Mouse (Mus musculus): ENCODE data around the gene Fam71d. TPM values are rescaled to one million over a fixed set of nuclear protein-coding genes. Genes with fewer than 3 reads are reported as not detected.

Fam71d gene
- polyA plus RNA-seq, 1 experiment from 2014 or later, result not detected

DNA sequence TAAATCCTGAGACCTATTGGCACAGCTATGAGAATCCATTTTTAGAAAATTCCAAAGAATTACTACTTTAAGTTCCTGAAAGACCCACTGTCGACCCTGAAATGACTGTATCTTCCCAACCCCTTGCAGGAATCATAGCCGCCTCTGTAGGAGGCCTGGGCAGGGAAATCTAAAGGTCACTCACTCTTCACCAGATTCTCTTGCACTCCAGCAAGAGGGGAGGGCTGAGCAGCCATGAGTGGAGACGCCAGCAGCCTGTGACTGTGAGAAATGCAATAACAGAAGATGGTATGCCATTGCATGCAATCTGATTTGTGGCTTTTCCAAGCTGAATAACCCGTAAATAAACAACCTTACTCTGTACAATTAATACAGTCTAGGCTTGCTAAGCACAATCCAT, 36.4 kb downstream of the Fam71d start:
- no peak for ATAC-seq (ENCODE audit: insufficient number of reproducible peaks, low FRiP score, low TSS enrichment, low read depth)
- Histone ChIP-seq H3K4me3 (replicated peaks) (no peak overlapping the region), H3K36me3 (no peaks in the 10 kb centered on the region), H3K9ac (no peak overlapping the region), H3K27me3 (no peaks in the 10 kb centered on the region), H3K4me2 (replicated peaks) (no peak overlapping the region), H3K4me1 (no peaks in the 10 kb centered on the region), H3K27ac (replicated peaks) (no peak overlapping the region), H3K9me3 (replicated peaks) (no peaks in the 10 kb centered on the region)
- 56% methylated on average over 4 of the region's 4 CpGs for WGBS

DNA sequence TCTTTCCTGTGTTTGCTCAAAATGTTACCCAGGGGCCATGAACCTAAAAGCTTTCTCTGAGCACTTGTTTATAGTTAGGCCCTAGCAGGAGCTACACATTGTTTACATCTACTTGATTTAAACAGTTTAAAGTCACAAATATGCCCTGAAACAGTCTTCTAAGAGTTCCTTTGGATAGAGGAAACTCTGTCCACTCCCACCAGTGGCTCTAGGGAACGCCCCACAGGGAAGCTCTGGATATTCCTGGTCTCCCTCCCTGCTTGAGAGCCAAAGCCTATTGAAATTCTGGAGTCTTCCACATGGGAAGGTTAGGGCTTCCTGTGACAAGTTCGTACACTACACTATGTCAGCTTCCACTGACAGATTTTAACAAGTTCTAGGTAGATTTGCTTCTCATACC, 48.3 kb downstream of the Fam71d start:
- H3K4me2 ChIP-seq (replicated peaks), result no peak overlapping the region
- no peak overlapping the region for H3K4me3 ChIP-seq (replicated peaks)
- no peaks in the 10 kb centered on the region for H3K4me1 ChIP-seq
- ATAC-seq (ENCODE audit: insufficient number of reproducible peaks, low FRiP score, low TSS enrichment, low read depth), result no peak
- no peaks in the 10 kb centered on the region for H3K36me3 ChIP-seq
- H3K27me3 ChIP-seq, result no peaks in the 10 kb centered on the region
- no peak overlapping the region for H3K9ac ChIP-seq
- no peak overlapping the region for H3K27ac ChIP-seq (replicated peaks)
- 60% methylated on average over 2 of the region's 2 CpGs for WGBS
- no peaks in the 10 kb centered on the region for H3K9me3 ChIP-seq (replicated peaks)

DNA sequence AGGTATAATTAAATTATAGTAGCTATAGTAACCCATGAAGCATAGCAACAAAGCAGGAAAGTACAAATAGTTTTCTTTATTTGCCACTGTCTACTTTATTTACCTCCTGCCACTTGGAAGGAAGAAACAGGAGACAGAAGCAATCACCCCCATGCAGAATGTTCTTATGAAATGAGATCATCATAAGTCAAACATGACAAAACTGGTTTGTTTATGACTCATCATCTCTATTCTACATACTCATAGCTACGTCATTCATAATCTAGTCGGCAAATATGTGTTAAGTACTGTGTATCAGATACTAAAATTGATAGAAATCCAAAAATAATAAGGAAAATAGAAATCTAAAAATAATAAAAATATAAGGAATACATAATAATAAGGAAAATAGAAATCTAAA, 49.0 kb downstream of the Fam71d start:
- no peak overlapping the region for H3K27ac ChIP-seq (replicated peaks)
- no peaks in the 10 kb centered on the region for H3K4me1 ChIP-seq
- no peak overlapping the region for H3K4me3 ChIP-seq (replicated peaks)
- no peak overlapping the region for H3K4me2 ChIP-seq (replicated peaks)
- H3K9me3 ChIP-seq (replicated peaks), result no peaks in the 10 kb centered on the region
- H3K27me3 ChIP-seq, result no peaks in the 10 kb centered on the region
- WGBS, result 70% methylated on average over 2 of the region's 2 CpGs
- H3K36me3 ChIP-seq, result no peaks in the 10 kb centered on the region
- no peak overlapping the region for H3K9ac ChIP-seq
- no peak for ATAC-seq (ENCODE audit: insufficient number of reproducible peaks, low FRiP score, low TSS enrichment, low read depth)

DNA sequence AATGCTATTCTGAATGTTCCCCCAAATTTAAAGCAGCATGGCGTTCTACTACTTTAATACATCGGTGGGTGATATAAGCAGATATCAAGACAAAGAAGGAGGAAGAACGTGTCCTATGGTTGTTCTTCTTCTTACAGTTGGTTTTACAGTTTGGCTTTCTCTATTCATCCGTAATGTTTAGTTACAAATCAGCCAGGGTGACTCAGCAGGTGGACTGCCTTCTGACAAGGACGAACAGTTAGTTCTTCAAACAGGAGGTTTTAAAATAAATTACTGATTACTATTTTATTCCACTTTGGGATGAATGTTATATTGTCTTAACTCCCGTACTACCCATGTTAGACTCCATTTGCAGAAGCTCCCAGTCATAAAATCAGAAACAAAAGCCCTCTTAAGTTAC, 54.9 kb downstream of the Fam71d start:
- 0 out of 2 replicates have a peak, but pooled peaks cover 4% of the 10 kb centered on the region for H3K4me1 ChIP-seq
- H3K4me3 ChIP-seq (replicated peaks), result no peak overlapping the region
- no peaks in the 10 kb centered on the region for H3K9me3 ChIP-seq (replicated peaks)
- H3K4me2 ChIP-seq (replicated peaks), result no peak overlapping the region
- H3K9ac ChIP-seq, result no peak overlapping the region
- 73% methylated on average over 6 of the region's 6 CpGs for WGBS
- peaks cover 4% of the 10 kb centered on the region; the same call in 1 of the 2 replicates for H3K27me3 ChIP-seq
- no peaks in the 10 kb centered on the region for H3K36me3 ChIP-seq
- ATAC-seq (ENCODE audit: insufficient number of reproducible peaks, low FRiP score, low TSS enrichment, low read depth), result no peak
- no peak overlapping the region for H3K27ac ChIP-seq (replicated peaks)

DNA sequence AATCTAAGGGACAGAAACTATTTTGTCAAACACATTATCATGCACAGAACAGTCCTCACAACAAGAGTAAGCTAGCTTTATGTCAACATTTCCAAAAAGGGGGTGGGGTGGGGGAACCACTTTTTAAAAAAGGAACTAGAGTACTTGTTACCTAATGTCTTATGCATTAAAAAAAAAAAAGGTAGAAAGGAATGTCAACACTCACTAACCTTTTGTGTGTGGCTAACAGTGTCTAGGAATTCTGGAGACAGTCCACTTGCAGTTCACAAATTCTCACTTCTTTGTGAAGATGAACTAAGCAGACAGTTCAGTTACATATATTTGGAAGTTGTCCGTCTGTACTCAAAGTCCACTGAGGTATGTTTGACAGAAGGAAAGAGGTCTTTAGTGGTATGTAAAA, 56.1 kb downstream of the Fam71d start:
- no peaks in the 10 kb centered on the region for H3K36me3 ChIP-seq
- 0 out of 2 replicates have a peak, but pooled peaks cover 4% of the 10 kb centered on the region for H3K4me1 ChIP-seq
- no peak for ATAC-seq (ENCODE audit: insufficient number of reproducible peaks, low FRiP score, low TSS enrichment, low read depth)
- no peak overlapping the region for H3K4me3 ChIP-seq (replicated peaks)
- 31% methylated on average over 1 of the region's 1 CpGs for WGBS
- no peak overlapping the region for H3K9ac ChIP-seq
- peak overlapping the region; percentile 91; the same call in 1 of the 2 replicates for H3K4me2 ChIP-seq (replicated peaks)
- H3K27ac ChIP-seq (replicated peaks), result no peak overlapping the region
- H3K27me3 ChIP-seq, result peaks cover 4% of the 10 kb centered on the region; the same call in 1 of the 2 replicates
- no peaks in the 10 kb centered on the region for H3K9me3 ChIP-seq (replicated peaks)

DNA sequence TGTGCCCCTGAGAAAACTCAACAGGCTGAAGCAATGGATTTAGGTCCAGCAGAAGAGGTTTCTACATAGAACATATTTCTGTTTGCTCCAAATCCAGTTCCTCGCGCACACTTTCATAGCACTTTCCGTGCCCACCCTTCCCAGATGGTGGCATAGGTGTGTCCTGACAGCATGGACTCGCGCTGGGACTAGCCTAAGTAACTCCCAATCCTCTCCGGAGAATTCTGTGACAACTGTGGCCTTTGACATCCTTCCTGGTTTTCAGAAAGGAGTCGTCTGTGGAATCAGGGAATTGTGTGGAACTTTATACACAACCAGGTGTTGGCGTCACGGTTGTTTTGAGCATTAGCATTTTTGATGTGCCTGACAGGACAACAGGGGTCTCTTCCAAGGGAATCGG, 56.8 kb downstream of the Fam71d start:
- peak overlapping the region; percentile 57 for H3K9ac ChIP-seq
- H3K4me3 ChIP-seq (replicated peaks), result peak overlapping the region; percentile 76
- H3K27me3 ChIP-seq, result peaks cover 4% of the 10 kb centered on the region; the same call in 1 of the 2 replicates
- peak overlapping the region; percentile 91 for H3K4me2 ChIP-seq (replicated peaks)
- 0 out of 2 replicates have a peak, but pooled peaks cover 4% of the 10 kb centered on the region for H3K4me1 ChIP-seq
- ATAC-seq (ENCODE audit: insufficient number of reproducible peaks, low FRiP score, low TSS enrichment, low read depth), result no peak
- peak overlapping the region; percentile 82 for H3K27ac ChIP-seq (replicated peaks)
- 0% methylated on average over 10 of the region's 10 CpGs for WGBS
- H3K36me3 ChIP-seq, result no peaks in the 10 kb centered on the region
- no peaks in the 10 kb centered on the region for H3K9me3 ChIP-seq (replicated peaks)

DNA sequence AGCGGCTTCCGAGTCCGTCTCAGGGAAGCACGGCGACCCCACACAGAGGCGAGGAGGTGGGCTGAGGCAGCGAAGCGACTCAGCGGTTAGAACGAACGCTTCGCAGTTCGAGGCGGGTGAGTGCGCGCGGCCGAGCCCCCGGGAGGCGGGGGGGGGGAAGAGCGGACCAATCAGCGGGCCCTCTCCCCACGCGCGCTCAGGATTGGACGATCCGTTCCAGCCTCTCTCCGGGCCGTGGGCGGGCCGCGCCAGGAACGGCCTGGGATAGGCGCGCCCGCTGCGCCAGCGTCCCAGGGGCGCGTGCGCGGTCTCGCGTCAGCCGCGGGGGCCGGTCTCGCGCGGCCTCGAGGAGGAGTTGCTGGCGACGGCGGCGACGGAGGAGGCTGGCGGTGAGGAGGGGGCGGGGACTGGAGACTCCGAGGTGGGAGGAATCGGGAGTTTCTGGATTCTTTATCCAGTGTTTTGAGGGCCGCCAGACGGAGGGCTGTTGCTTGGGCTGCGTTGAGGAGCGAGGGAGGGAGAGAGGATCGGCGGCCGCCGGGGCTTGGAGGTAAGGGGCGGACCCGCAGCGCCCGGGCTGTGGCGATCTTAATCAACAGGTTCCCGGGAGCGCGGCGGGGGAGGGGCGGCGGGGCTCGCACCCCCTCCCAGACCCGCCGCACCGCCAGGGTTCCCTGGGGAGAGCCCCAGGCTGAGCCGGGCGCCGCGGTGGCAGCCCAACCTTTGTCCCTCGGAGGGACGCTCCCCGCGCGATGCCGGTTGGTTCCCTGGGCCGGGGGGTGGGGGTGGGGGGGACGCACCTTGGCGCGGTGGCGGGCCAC, 57.4 kb downstream of the Fam71d start, which contains the start of gene Mpp5:
Gene Mpp5 (plus strand): TSS at position 351 of the 821 bp plus-strand sequence.
- ATAC-seq (ENCODE audit: insufficient number of reproducible peaks, low FRiP score, low TSS enrichment, low read depth), result peak; percentile 100
- under 1% methylated on average over 91 of the region's 98 CpGs for WGBS
- H3K4me1 ChIP-seq, result 0 out of 2 replicates have a peak, but pooled peaks cover 4% of the 10 kb centered on the region

DNA sequence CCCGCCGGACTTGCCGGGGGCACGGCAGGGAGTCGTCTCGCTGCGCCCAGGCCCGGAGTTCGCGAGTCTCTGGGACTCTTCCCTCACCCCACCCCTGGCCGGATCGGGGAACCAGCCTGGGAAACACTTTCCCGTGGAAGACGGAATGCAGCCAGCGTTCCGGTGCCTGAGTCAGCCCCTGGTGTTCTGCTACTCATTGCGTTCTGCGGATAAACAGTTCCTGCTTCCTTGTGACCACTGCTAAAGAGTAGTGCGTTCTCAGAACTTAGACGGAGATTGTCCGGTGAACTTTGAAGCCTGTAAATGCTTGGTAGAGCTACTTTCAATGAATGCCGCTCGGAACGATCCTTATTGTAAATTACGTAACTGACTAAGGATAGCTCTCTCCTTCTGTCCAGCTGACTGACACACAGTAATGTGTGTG, 58.1 kb downstream of the Fam71d start:
- H3K4me1 ChIP-seq, result 0 out of 2 replicates have a peak, but pooled peaks cover 4% of the 10 kb centered on the region
- peak overlapping the region; percentile 93 for H3K27ac ChIP-seq (replicated peaks)
- H3K27me3 ChIP-seq, result peaks cover 4% of the 10 kb centered on the region; the same call in 1 of the 2 replicates
- under 1% methylated on average over 25 of the region's 25 CpGs for WGBS
- no peaks in the 10 kb centered on the region for H3K36me3 ChIP-seq
- H3K4me3 ChIP-seq (replicated peaks), result peak overlapping the region; percentile 76
- H3K4me2 ChIP-seq (replicated peaks), result peak overlapping the region; percentile 53
- peak; percentile 3; the same call in 1 of the 2 replicates for ATAC-seq (ENCODE audit: insufficient number of reproducible peaks, low FRiP score, low TSS enrichment, low read depth)
- H3K9me3 ChIP-seq (replicated peaks), result no peaks in the 10 kb centered on the region
- H3K9ac ChIP-seq, result peak overlapping the region; percentile 72

More for the DNA sequence above, 57.4 kb downstream of the Fam71d start, which contains the start of gene Mpp5:
- Histone ChIP-seq H3K27ac (replicated peaks) (peak within 1 kb of the TSS; percentile 93), H3K4me3 (replicated peaks) (peak within 1 kb of the TSS; percentile 76), H3K27me3 (peaks cover 4% of the 10 kb centered on the region; the same call in 1 of the 2 replicates), H3K4me2 (replicated peaks) (peak within 1 kb of the TSS; percentile 91), H3K9ac (peak within 1 kb of the TSS; percentile 72), H3K36me3 (no peaks in the 10 kb centered on the region), H3K9me3 (replicated peaks) (no peaks in the 10 kb centered on the region)

DNA sequence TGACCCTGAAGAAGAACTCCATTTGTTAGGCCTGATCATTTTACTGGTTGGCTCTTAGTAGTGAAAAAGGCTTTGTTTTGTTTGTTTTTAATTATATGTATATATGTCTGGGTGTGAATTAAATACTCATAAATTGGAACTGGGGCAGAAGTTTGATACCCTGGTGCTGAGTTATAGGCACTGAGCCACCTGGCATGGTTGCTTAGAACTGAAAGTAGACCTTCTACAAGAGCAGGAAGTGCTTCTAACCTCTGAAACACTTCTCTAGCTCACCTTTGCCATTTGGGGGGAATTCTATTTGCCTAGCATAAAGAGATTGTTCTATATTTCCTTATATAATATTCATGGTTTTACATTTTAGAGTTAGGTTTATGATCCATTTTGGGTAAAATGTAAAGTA, 70.6 kb downstream of the Fam71d start:
- H3K4me2 ChIP-seq (replicated peaks), result no peak overlapping the region
- H3K4me1 ChIP-seq, result no peaks in the 10 kb centered on the region
- H3K27ac ChIP-seq (replicated peaks), result no peak overlapping the region
- no peaks in the 10 kb centered on the region for H3K27me3 ChIP-seq
- no peaks in the 10 kb centered on the region for H3K9me3 ChIP-seq (replicated peaks)
- H3K9ac ChIP-seq, result no peak overlapping the region
- H3K4me3 ChIP-seq (replicated peaks), result no peak overlapping the region
- no peaks in the 10 kb centered on the region for H3K36me3 ChIP-seq
- ATAC-seq (ENCODE audit: insufficient number of reproducible peaks, low FRiP score, low TSS enrichment, low read depth), result no peak

DNA sequence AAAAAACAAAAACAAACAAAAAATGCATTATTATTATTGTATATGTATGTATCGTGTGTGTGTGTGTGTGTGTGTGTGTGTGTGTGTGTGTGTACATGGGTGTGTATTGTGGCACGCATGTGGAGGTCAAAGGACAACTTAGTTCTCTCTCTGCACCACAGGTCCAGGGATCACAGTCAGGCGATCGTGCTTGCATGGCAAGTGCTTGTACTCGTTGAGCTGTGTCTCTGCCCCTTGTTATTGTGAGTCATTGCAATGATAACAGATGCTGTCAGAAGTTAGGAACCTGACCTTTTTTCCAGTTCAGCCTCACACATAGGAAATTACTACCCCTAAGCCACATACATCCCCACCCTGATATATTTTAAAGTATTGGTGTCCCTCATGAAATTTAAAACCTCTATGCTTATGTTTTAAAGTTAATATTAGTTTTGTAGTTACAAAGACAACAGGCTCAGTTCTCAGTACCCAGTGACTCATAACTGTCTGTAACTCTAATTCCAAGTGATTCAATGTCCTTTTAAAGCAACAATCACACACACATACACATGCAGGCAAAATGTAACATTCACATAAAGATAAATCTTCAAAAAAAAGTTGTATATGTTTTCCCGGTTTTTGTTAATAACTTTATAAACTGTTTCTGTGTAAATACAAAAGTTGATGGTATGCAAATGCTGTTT, 77.8 kb downstream of the Fam71d start:
- WGBS, result 74% methylated on average over 6 of the region's 6 CpGs
- H3K27ac ChIP-seq (replicated peaks), result no peak overlapping the region
- H3K4me2 ChIP-seq (replicated peaks), result no peak overlapping the region
- no peak overlapping the region for H3K4me3 ChIP-seq (replicated peaks)
- no peaks in the 10 kb centered on the region for H3K9me3 ChIP-seq (replicated peaks)
- H3K27me3 ChIP-seq, result no peaks in the 10 kb centered on the region
- no peak for ATAC-seq (ENCODE audit: insufficient number of reproducible peaks, low FRiP score, low TSS enrichment, low read depth)
- no peaks in the 10 kb centered on the region for H3K4me1 ChIP-seq
- H3K36me3 ChIP-seq, result no peaks in the 10 kb centered on the region
- no peak overlapping the region for H3K9ac ChIP-seq

DNA sequence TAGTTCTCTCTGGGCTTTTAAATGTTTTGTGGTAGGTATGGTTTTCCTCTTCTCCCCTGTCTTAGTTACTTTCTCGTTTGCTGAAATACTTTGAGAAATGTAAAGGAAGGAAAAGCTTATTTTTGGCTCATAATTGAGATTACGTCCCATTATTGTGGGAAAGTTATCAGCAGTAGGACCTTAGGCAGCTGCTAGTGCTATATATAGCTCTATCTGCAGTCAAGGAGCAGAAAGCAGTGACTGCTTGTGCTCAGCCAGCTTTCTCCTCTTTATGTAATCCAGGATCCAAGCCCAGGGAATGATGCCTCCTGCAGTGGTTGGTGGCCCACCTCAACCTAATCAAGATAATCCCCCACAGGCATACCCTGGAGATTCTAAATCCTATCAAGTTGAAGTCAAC, 81.9 kb downstream of the Fam71d start:
- Histone ChIP-seq H3K4me1 (0 out of 2 replicates have a peak, but pooled peaks cover 3% of the 10 kb centered on the region), H3K27ac (replicated peaks) (no peak overlapping the region), H3K4me2 (replicated peaks) (no peak overlapping the region), H3K36me3 (no peaks in the 10 kb centered on the region), H3K9ac (no peak overlapping the region), H3K27me3 (no peaks in the 10 kb centered on the region), H3K4me3 (replicated peaks) (no peak overlapping the region), H3K9me3 (replicated peaks) (no peaks in the 10 kb centered on the region)
- WGBS, result 67% methylated on average over 2 of the region's 2 CpGs
- ATAC-seq (ENCODE audit: insufficient number of reproducible peaks, low FRiP score, low TSS enrichment, low read depth), result no peak
